Mouse (Mus musculus) midbrain, embryonic 13.5 days (tissue): ENCODE results near the gene Pts. TPM values are rescaled to one million over a fixed set of nuclear protein-coding genes. Genes with fewer than 3 reads are reported as not detected.

ENCODE experiments used
- ATAC-seq: fragments of 200-750 bp; cut with Nextera tagmentation; 2 replicates; pipeline ENCODE4 v1.8.0; 2017; ENCODE audit warnings: mild to moderate bottlenecking, moderate TSS enrichment, moderate library complexity
- H3K27ac ChIP-seq: fragments of 300-500 bp; sonication (generic); 2 replicates; pipeline ENCODE4 v1.5.1; 2015; ENCODE audit warnings: inconsistent platforms, mild to moderate bottlenecking, moderate library complexity
- H3K27me3 ChIP-seq: fragments of 300-500 bp; sonication (generic); 2 replicates; pipeline ENCODE4 v1.6.1; 2015; ENCODE audit warnings: mild to moderate bottlenecking, inconsistent platforms
- H3K36me3 ChIP-seq: fragments of 300-500 bp; sonication (generic); 2 replicates; pipeline ENCODE4 v1.6.1; 2015; ENCODE audit warnings: mild to moderate bottlenecking, inconsistent platforms
- H3K4me1 ChIP-seq: fragments of 300-500 bp; sonication (generic); replicated peaks from 2 replicates; pipeline ENCODE4 v1.6.1; 2015; ENCODE audit warnings: inconsistent platforms
- H3K4me2 ChIP-seq: fragments of 300-500 bp; sonication (generic); replicated peaks from 2 replicates; pipeline ENCODE4 v1.6.1; 2015; ENCODE audit warnings: moderate library complexity, mild to moderate bottlenecking, inconsistent platforms
- H3K4me3 ChIP-seq: fragments of 300-500 bp; sonication (generic); replicated peaks from 2 replicates; pipeline ENCODE4 v1.5.1; 2015; ENCODE audit warnings: mild to moderate bottlenecking, inconsistent platforms
- H3K9ac ChIP-seq: fragments of 300-500 bp; sonication (generic); replicated peaks from 2 replicates; pipeline ENCODE4 v1.6.1; 2015; ENCODE audit warnings: mild to moderate bottlenecking, inconsistent platforms
- H3K9me3 ChIP-seq: fragments of 300-500 bp; sonication (generic); 2 replicates; pipeline ENCODE4 v1.6.1; 2016; ENCODE audit warnings: mild to moderate bottlenecking, inconsistent platforms
- whole genome bisulfite sequencing: fragments of 180-500 bp; shearing (Covaris S2); methylation state at CpG from one replicate; pipeline ENCODE4 v1.1.7; 2015; 5-methylcytosine and 5-hydroxymethylcytosine counted together
- polyA plus RNA-seq: library from polyadenylated mRNA; unstranded; fragments of >200 nt; fragmentation: Nextera tagmentation; extraction: Ambion mirVana; gene quantifications from 2 replicates; pipeline ENCODE4 v1.2.1, GENCODE M21; 2015

Gene Pts
- polyA plus RNA-seq, 1 experiment from 2014 or later: 115 TPM

DNA sequence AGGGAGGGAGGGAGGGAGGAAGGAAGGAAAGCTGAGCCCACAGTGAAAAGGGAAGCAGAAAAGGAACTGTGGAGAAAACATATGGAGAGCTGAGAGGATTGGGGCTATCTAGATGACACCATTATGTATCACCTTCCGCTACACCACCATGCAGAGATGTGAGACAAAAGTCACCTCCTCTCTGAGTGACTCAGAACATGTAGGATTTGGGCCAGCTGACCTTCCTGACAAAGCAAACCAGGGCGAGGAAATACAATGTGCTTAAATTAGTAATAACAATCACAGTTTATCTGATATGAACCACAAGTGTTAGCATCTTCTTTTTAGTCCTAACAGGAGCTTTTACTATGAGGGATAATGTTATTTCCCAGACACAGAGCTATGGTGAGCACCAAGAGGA is 31.0 kb downstream of the Pts start:
- 90% methylated on average over 2 of the region's 2 CpGs for WGBS
- Histone ChIP-seq H3K4me3 (no peak overlapping the region), H3K27ac (no peak overlapping the region), H3K9ac (no peak overlapping the region), H3K4me1 (peaks cover 24% of the 10 kb centered on the region), H3K27me3 (no peaks in the 10 kb centered on the region), H3K9me3 (no peaks in the 10 kb centered on the region), H3K4me2 (no peak overlapping the region), H3K36me3 (no peaks in the 10 kb centered on the region)
- no peak for ATAC-seq

DNA sequence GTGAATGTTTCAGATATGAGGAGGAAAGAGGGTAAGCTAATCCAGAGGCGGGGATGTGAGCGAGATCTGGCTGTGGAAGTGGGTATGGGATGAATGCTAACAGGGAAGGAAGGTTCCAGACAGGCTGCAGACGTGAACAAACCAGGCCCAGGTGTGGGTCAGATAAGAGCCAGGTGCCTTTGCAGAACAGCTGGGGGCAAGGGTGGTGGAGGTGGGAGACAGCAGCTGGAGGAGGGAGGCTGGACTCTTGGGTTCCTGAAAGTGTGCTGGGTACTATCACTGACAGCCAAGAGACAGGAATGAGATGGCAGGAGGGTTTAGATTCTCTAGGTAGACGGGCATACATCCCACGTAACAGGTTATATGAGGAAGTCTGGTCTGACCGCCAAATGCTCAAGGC is 31.4 kb downstream of the Pts start:
- H3K4me1 ChIP-seq: peaks cover 24% of the 10 kb centered on the region
- H3K4me3 ChIP-seq: no peak overlapping the region
- no peaks in the 10 kb centered on the region for H3K9me3 ChIP-seq
- no peak for ATAC-seq
- H3K27ac ChIP-seq: no peak overlapping the region
- WGBS: 80% methylated on average over 6 of the region's 6 CpGs
- no peak overlapping the region for H3K4me2 ChIP-seq
- no peaks in the 10 kb centered on the region for H3K36me3 ChIP-seq
- no peak overlapping the region for H3K9ac ChIP-seq
- H3K27me3 ChIP-seq: no peaks in the 10 kb centered on the region

DNA sequence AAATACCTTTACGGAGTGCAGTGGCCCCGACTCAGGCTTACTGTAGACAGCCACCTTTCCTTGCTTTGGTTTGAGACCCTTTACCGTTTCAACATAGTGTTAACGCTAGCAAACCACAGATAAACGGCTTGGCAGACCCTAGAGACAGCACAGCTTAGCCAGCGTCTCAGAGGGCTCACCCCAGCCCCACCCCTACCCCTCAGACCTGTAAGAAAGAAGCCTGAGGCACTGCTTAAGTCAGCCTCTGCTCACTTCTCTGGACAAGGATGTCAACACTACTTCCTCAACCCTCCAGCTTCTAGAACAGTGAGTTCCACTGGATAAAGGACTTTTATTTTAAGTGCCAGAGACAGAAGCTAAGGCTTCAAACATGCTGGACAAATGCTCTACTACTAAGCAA is 32.0 kb downstream of the Pts start:
- WGBS: 15% methylated on average over 6 of the region's 6 CpGs
- no peaks in the 10 kb centered on the region for H3K36me3 ChIP-seq
- no peak overlapping the region for H3K4me3 ChIP-seq
- 0 out of 2 replicates have a peak overlapping the region, but pooled peaks have one; percentile 4 for H3K27ac ChIP-seq
- H3K9me3 ChIP-seq: no peaks in the 10 kb centered on the region
- no peaks in the 10 kb centered on the region for H3K27me3 ChIP-seq
- no peak for ATAC-seq
- H3K4me1 ChIP-seq: peaks cover 24% of the 10 kb centered on the region
- 0 out of 2 replicates have a peak overlapping the region, but pooled peaks have one; percentile 6 for H3K4me2 ChIP-seq
- 0 out of 2 replicates have a peak overlapping the region, but pooled peaks have one; percentile 5 for H3K9ac ChIP-seq

DNA sequence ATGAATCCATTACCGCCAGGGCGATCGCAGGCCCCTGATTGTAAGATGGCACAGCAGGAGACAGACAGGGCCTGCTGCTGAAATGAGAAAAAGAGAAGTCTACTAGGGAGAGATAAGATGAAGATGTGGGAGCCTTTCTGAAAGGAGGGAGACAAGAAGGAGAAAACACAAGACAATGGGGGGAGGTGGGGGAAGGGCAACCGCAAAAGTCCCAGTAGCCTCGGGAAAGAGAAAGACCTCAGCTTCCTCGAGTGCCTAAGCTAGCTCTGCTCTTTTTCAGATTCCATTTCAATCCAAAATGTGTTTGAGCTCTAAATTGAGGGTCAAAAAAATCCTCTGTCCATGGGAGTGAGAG is 32.4 kb downstream of the Pts start:
- ATAC-seq: peak; percentile 34; the same call in 1 of the 2 replicates
- Histone ChIP-seq H3K4me3 (no peak overlapping the region), H3K27me3 (no peaks in the 10 kb centered on the region), H3K4me2 (0 out of 2 replicates have a peak overlapping the region, but pooled peaks have one; percentile 6), H3K36me3 (no peaks in the 10 kb centered on the region), H3K4me1 (peaks cover 23% of the 10 kb centered on the region), H3K27ac (peak overlapping the region; percentile 4; the same call in 1 of the 2 replicates), H3K9ac (0 out of 2 replicates have a peak overlapping the region, but pooled peaks have one; percentile 5), H3K9me3 (no peaks in the 10 kb centered on the region)
- 18% methylated on average over 6 of the region's 6 CpGs for WGBS

DNA sequence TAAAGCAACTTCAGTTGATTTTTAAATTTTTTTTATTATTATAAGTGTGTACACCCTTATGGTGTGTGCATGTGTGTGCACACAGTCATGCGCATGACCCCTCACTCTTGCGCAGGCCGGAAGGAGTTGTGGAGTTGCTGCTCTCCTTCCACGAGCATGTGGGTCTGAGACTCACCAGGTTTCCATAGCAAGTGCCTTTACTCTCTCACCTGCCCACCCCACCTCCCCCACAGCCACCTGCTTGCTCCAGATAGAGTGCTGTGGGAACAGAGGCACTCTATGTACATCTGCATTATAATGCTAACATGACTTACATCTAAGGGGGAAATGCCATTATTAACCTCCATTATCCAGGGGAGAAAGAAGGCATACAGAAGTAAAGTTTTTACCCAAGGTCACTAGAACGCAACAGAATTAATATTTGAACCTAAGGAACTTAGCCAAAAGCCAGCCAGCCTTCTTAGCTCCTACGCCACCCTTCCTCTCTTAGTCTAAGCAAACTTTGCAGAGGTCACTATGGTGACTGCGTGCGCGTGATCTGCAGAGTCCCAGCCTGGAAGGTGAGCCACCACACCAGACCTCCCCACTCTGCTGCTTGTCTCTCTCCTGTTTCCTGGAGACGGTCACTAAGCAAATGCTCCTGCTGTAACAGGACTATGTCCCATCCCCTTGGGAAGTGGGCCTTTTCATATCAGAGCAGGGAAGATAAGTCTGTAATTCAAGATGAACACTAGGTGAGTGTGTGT is 32.9 kb downstream of the Pts start:
- peaks cover 18% of the 10 kb centered on the region for H3K4me1 ChIP-seq
- H3K9ac ChIP-seq: 0 out of 2 replicates have a peak overlapping the region, but pooled peaks have one; percentile 5
- no peaks in the 10 kb centered on the region for H3K9me3 ChIP-seq
- H3K27me3 ChIP-seq: no peaks in the 10 kb centered on the region
- no peaks in the 10 kb centered on the region for H3K36me3 ChIP-seq
- ATAC-seq: peak; percentile 30; the same call in 1 of the 2 replicates
- 70% methylated on average over 10 of the region's 10 CpGs for WGBS
- H3K4me3 ChIP-seq: no peak overlapping the region
- H3K4me2 ChIP-seq: 0 out of 2 replicates have a peak overlapping the region, but pooled peaks have one; percentile 6
- H3K27ac ChIP-seq: peak overlapping the region; percentile 4; the same call in 1 of the 2 replicates

DNA sequence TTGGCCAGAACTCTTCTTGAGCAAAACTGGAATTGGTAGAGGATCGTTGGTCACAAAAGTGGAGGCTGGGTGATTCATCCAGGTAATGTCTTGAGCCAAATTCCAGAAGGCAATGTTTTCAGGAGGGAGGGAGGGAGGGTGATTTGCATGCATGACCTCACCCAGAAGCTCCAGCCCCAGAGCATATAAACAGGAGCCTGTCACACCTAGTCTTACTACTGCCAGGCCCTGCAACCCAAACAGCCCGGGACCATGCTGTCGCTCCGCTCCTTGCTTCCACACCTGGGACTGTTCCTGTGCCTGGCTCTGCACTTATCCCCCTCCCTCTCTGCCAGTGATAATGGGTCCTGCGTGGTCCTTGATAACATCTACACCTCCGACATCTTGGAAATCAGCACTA is 34.2 kb downstream of the Pts start, which contains the start of gene Plet1:
Plet1 (plus strand) TSS at position 215 of the 400 bp plus-strand sequence.
- H3K4me1 ChIP-seq: peaks cover 18% of the 10 kb centered on the region
- WGBS: 91% methylated on average over 6 of the region's 6 CpGs
- H3K27ac ChIP-seq: no peak within 1 kb of the TSS
- no peaks in the 10 kb centered on the region for H3K27me3 ChIP-seq
- H3K9me3 ChIP-seq: no peaks in the 10 kb centered on the region
- no peak within 1 kb of the TSS for H3K9ac ChIP-seq
- H3K4me3 ChIP-seq: no peak within 1 kb of the TSS
- H3K4me2 ChIP-seq: no peak within 1 kb of the TSS
- H3K36me3 ChIP-seq: no peaks in the 10 kb centered on the region
- ATAC-seq: no peak

DNA sequence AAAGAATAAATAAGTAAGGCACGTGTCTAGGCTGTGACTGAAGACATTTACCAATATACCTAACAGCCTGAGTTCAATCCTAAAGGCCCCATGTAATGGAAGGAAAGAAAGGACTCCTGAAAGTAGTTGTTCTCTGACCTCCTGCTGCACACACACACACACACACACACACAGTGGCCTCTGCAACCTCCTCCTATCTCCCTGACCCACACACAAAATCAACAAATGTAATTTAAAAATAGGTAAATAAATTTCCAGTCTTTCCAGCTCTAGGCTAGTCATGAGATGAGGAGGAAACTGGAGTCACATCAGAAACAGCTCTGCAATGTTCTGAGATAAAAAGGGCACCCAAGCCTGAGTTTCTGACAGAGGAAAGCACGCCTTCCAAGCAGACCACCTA is 34.7 kb downstream of the Pts start:
- Histone ChIP-seq H3K36me3 (no peaks in the 10 kb centered on the region), H3K9me3 (no peaks in the 10 kb centered on the region), H3K4me3 (no peak overlapping the region), H3K4me2 (no peak overlapping the region), H3K4me1 (peaks cover 18% of the 10 kb centered on the region), H3K9ac (no peak overlapping the region), H3K27me3 (no peaks in the 10 kb centered on the region), H3K27ac (no peak overlapping the region)
- 76% methylated on average over 2 of the region's 2 CpGs for WGBS
- ATAC-seq: no peak

DNA sequence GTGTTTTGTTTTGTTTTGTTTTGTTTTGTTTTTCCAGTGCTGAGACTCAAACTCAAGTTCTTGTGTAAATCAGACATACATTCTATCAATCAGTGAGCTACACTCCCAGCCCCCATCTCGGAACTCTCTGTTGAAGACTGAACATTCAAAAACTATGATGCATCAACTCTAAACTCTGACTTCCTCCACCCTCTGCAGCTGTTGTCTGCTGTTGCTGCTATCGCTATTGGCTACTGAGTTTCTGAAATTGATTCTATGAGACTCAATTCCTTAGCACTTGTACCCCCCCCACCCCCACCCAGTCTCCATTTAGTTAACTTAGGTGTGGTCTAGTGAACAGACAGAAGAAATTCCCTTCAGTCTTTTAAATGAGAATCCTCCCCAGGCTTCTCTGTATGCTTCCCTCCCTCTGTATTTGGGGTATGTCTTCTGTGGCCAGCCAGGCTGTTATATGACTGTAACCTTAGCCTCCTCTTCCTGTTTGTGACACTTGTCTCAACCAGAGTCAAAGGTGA is 36.9 kb downstream of the Pts start:
- Histone ChIP-seq H3K36me3 (no peaks in the 10 kb centered on the region), H3K27ac (no peak overlapping the region), H3K27me3 (no peaks in the 10 kb centered on the region), H3K4me1 (peaks cover 12% of the 10 kb centered on the region), H3K4me3 (no peak overlapping the region), H3K9ac (no peak overlapping the region), H3K9me3 (no peaks in the 10 kb centered on the region), H3K4me2 (no peak overlapping the region)
- ATAC-seq: no peak
- WGBS: 90% methylated on average over 2 of the region's 2 CpGs

DNA sequence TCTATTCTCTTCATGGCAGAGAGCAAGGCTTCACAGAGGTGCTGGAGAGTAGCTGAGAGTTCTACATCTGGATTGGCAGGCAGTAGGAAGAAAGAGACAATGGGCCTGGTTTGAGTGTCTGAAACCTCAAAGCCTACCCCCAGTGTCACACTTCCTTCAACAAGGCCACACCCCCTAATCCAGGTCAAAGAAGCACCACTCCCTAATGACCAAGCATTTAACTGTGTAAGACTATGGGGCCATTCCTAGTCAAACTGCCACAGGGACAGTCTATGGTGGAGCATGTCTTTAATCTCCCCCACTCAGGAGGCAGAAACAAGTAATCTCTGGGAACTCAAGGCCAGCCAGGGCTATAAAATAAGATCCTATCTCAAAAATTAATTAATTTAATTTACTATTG is 37.7 kb downstream of the Pts start:
- H3K27me3 ChIP-seq: no peaks in the 10 kb centered on the region
- H3K4me1 ChIP-seq: peaks cover 4% of the 10 kb centered on the region
- no peak overlapping the region for H3K9ac ChIP-seq
- no peak overlapping the region for H3K4me2 ChIP-seq
- no peak overlapping the region for H3K4me3 ChIP-seq
- no peaks in the 10 kb centered on the region for H3K9me3 ChIP-seq
- ATAC-seq: no peak
- no peaks in the 10 kb centered on the region for H3K36me3 ChIP-seq
- H3K27ac ChIP-seq: no peak overlapping the region

DNA sequence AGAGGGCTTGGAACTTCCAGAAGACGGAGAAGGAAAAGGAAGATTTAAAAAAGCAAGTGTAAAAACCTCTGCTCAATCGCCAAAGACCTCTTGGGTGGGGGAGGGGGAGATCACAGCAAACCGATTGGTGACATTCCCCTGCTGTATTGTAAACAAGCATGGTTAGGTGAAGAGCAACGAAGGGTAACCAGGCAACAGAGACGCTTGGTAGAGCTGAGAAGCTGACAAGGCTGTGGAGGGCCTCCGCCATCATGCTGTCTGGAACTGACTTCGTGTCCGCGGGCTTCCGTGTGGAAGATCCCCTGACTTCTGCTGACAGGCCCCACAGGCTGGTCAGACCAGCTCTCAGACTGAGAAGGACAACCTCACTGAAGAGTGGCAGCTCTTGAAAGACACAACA is 43.0 kb downstream of the Pts start:
- Histone ChIP-seq H3K27ac (no peak overlapping the region), H3K36me3 (no peaks in the 10 kb centered on the region), H3K9ac (no peak overlapping the region), H3K4me2 (peak overlapping the region; percentile 37), H3K4me1 (peaks cover 7% of the 10 kb centered on the region), H3K27me3 (no peaks in the 10 kb centered on the region; the same call in 1 of the 2 replicates), H3K4me3 (no peak overlapping the region), H3K9me3 (no peaks in the 10 kb centered on the region)
- 4% methylated on average over 10 of the region's 10 CpGs for WGBS
- 0 out of 2 replicates have a peak, but pooled peaks have one; percentile 27 for ATAC-seq

DNA sequence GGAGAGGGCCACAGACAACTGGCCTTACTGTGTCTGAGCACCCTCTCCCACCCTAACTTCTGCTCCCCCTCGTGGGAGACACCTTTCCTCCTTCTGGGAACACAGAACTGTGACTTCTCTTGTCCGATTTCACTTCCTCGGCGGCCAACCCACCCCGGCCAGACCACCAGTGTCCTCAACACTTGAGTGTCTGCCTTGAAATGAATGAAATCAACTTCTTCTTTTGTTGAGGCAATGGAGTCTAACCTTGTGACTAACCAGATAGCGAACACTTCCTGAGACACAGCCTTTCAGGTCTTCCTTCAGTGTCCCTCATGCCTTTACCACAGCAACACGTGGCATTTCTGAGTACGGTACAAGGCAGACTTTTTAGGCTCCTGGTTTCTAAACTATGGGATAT is 45.8 kb downstream of the Pts start:
- no peak overlapping the region for H3K4me3 ChIP-seq
- no peak overlapping the region for H3K9ac ChIP-seq
- H3K36me3 ChIP-seq: no peaks in the 10 kb centered on the region
- no peak overlapping the region for H3K27ac ChIP-seq
- H3K4me2 ChIP-seq: no peak overlapping the region
- peaks cover 4% of the 10 kb centered on the region; the same call in 1 of the 2 replicates for H3K27me3 ChIP-seq
- H3K9me3 ChIP-seq: no peaks in the 10 kb centered on the region
- WGBS: 88% methylated on average over 8 of the region's 8 CpGs
- ATAC-seq: no peak
- H3K4me1 ChIP-seq: peaks cover 17% of the 10 kb centered on the region

DNA sequence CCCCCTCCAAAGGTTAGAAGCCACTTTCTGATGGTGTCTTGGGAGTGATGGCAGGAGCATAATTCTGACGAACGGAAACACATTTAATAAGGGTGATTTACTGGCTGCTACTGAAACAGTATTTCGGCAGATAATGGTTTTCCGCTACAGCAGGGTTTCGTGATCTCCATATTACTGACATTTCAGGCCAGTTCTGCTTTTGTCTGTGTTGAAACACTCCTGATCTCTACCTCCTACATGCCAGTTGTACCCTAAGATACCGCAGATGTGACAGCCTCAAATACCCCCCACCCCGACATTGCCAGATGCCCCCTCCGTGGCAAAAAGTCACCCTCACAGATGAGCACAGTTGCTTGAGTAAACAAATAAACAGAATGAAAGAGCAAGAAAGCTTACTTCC is 49.0 kb downstream of the Pts start:
- H3K4me3 ChIP-seq: no peak overlapping the region
- no peak overlapping the region for H3K4me2 ChIP-seq
- no peak overlapping the region for H3K27ac ChIP-seq
- H3K4me1 ChIP-seq: 0 out of 2 replicates have a peak, but pooled peaks cover 9% of the 10 kb centered on the region
- H3K9ac ChIP-seq: no peak overlapping the region
- H3K9me3 ChIP-seq: no peaks in the 10 kb centered on the region
- H3K27me3 ChIP-seq: peaks cover 4% of the 10 kb centered on the region; the same call in 1 of the 2 replicates
- 29% methylated on average over 8 of the region's 8 CpGs for WGBS
- no peak for ATAC-seq
- H3K36me3 ChIP-seq: no peaks in the 10 kb centered on the region
